Mouse (Mus musculus) liver, postnatal 0 days (tissue): ENCODE measurements around the gene Ptgs1. TPM values are rescaled to one million over a fixed set of nuclear protein-coding genes. Genes with fewer than 3 reads are reported as not detected.
"Not testable (repeated sequence)": the region's sequence is repeated elsewhere in the genome, so short reads cannot be mapped to it uniquely, and the experiment has no call there.

ENCODE experiments used
- ATAC-seq: fragments of 200-750 bp; cut with Nextera tagmentation; 2 replicates; pipeline ENCODE4 v1.8.0; 2017; ENCODE audit warnings: mild to moderate bottlenecking, moderate library complexity
- DNase-seq: peaks from one replicate; pipeline ENCODE4 v3.0.0-alpha.2; 2016
- H3K27ac ChIP-seq: fragments of 300-500 bp; sonication (generic); 2 replicates; pipeline ENCODE4 v1.5.1; 2014; ENCODE audit warnings: antibody characterized with exemption, moderate library complexity, mild to moderate bottlenecking, low read depth
- H3K27me3 ChIP-seq: fragments of 300-500 bp; sonication (generic); 2 replicates; pipeline ENCODE4 v1.6.1; 2014; ENCODE audit warnings: low read length, control low read depth, mixed read lengths; ENCODE audit not compliant: insufficient read depth
- H3K36me3 ChIP-seq: fragments of 300-500 bp; sonication (generic); replicated peaks from 2 replicates; pipeline ENCODE4 v1.6.1; 2014; ENCODE audit warnings: mild to moderate bottlenecking, control low read depth, low read length, moderate library complexity, mixed read lengths; ENCODE audit not compliant: insufficient read depth
- H3K4me1 ChIP-seq: fragments of 300-500 bp; sonication (generic); 2 replicates; pipeline ENCODE4 v1.6.1; 2014; ENCODE audit warnings: antibody characterized with exemption, mild to moderate bottlenecking, control low read depth; ENCODE audit not compliant: insufficient read depth
- H3K4me2 ChIP-seq: fragments of 300-500 bp; sonication (generic); 2 replicates; pipeline ENCODE4 v1.6.1; 2014; ENCODE audit warnings: low read depth, mild to moderate bottlenecking, low read length, moderate library complexity, mixed read lengths
- H3K4me3 ChIP-seq: fragments of 300-500 bp; sonication (generic); 2 replicates; pipeline ENCODE4 v1.5.1; 2014; ENCODE audit warnings: low read depth, low read length
- H3K9ac ChIP-seq: fragments of 300-500 bp; sonication (generic); replicated peaks from 2 replicates; pipeline ENCODE4 v1.6.1; 2014; ENCODE audit warnings: mild to moderate bottlenecking, moderate library complexity
- H3K9me3 ChIP-seq: fragments of 300-500 bp; sonication (generic); 2 replicates; pipeline ENCODE4 v1.6.1; 2016; ENCODE audit warnings: mild to moderate bottlenecking, control low read depth, low read length, mixed read lengths
- CTCF ChIP-seq: sonication (generic); IDR thresholded peaks from 2 replicates; pipeline ENCODE4 v1.5.1; 2016; ENCODE audit warnings: antibody characterized with exemption, low read depth
- EP300 ChIP-seq: IDR thresholded peaks from 2 replicates; pipeline ENCODE4 v1.6.1; 2016; ENCODE audit warnings: antibody characterized with exemption, low read depth, mild to moderate bottlenecking
- WGBS: fragments of 180-500 bp; shearing (Covaris S2); extraction: QIAGEN DNeasy Blood & Tissue Kit; methylation state at CpG from one replicate; pipeline ENCODE4 v1.1.7; 2014; ENCODE audit not compliant: insufficient replicate concordance; 5-methylcytosine and 5-hydroxymethylcytosine counted together
- polyA plus RNA-seq: library from polyadenylated mRNA; unstranded; fragments of >200 nt; fragmentation: Nextera tagmentation; extraction: Ambion mirVana; gene quantifications from 2 replicates; pipeline ENCODE4 v1.2.1, GENCODE M21; 2015

The Ptgs1 gene
- 24.7 and 25.3 TPM in 2 replicates for polyA plus RNA-seq

DNA sequence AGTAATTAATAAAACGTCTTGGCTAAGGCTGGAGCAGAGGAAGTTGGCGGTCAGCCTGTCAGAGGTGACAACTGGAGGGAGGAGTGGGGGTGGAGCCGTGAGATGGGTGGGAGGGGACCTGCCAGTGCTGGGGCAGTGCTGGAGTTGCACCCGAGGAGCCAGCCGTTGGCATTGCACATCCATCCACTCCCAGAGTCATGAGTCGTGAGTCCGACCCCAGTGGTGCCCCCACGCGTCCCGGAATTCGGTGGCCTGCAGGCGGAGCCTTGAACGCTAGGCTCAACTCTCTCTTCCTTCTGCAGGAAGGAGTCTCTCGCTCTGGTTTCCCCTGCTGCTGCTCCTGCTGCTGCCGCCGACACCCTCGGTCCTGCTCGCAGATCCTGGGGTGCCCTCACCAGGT is at the start of gene Ptgs1:
Ptgs1 (plus strand) TSS at position 61 of the 400 bp plus-strand sequence.
- peaks cover 13% of the 10 kb centered on the region for H3K4me1 ChIP-seq
- H3K27me3 ChIP-seq = no peaks in the 10 kb centered on the region
- H3K9me3 ChIP-seq = no peaks in the 10 kb centered on the region
- no peaks in the 10 kb centered on the region for H3K36me3 ChIP-seq
- H3K4me2 ChIP-seq = peak within 1 kb of the TSS; percentile 81
- peak within 1 kb of the TSS; percentile 58 for H3K4me3 ChIP-seq
- no peak for TF ChIP-seq EP300
- peak; percentile 30; the same call in 1 of the 2 replicates for TF ChIP-seq CTCF
- WGBS = under 1% methylated on average over 18 of the region's 18 CpGs
- ATAC-seq (peak; percentile 79), DNase-seq (peak; percentile 72)
- peak within 1 kb of the TSS; percentile 63 for H3K9ac ChIP-seq
- H3K27ac ChIP-seq = peak within 1 kb of the TSS; percentile 72

- H3K9ac ChIP-seq, H3K4me2 ChIP-seq, DNase-seq, H3K27ac ChIP-seq, H3K4me1 ChIP-seq, ATAC-seq, H3K27me3 ChIP-seq, H3K9me3 ChIP-seq: not testable (repeated sequence)
- Histone ChIP-seq H3K4me3 (peak overlapping the region; percentile 36; the same call in 1 of the 2 replicates), H3K36me3 (peaks cover 16% of the 10 kb centered on the region; the same call in 1 of the 2 replicates)
- 86% methylated on average over 4 of the region's 4 CpGs for whole genome bisulfite sequencing
Measured at GRCm38 (mm10) chr2:36181587-36182368, 48.4 kb upstream of the Ptgs1 start.

- peaks cover 8% of the 10 kb centered on the region; the same call in 1 of the 2 replicates for H3K36me3 ChIP-seq
- no peak for TF ChIP-seq CTCF
- no peak for TF ChIP-seq EP300
- H3K27me3 ChIP-seq = no peaks in the 10 kb centered on the region
- no peaks in the 10 kb centered on the region for H3K4me1 ChIP-seq
- WGBS = 81% methylated on average over 2 of the region's 2 CpGs
- no peak overlapping the region for H3K27ac ChIP-seq
- DNase-seq (no peak), ATAC-seq (no peak)
- H3K4me3 ChIP-seq = no peak overlapping the region
- H3K9me3 ChIP-seq = no peaks in the 10 kb centered on the region
- no peak overlapping the region for H3K4me2 ChIP-seq
- no peak overlapping the region for H3K9ac ChIP-seq
Measured at GRCm38 (mm10) chr2:36183278-36183677, 46.9 kb upstream of the Ptgs1 start.

- Histone ChIP-seq H3K9me3 (no peaks in the 10 kb centered on the region), H3K27me3 (no peaks in the 10 kb centered on the region), H3K4me3 (no peak overlapping the region), H3K36me3 (peaks cover 1% of the 10 kb centered on the region; the same call in 1 of the 2 replicates), H3K4me1 (no peaks in the 10 kb centered on the region), H3K9ac (no peak overlapping the region), H3K4me2 (no peak overlapping the region), H3K27ac (no peak overlapping the region)
- ATAC-seq = no peak
- no peak for DNase-seq
- TF ChIP-seq CTCF (no peak), EP300 (no peak)
- WGBS = 86% methylated on average over 2 of the region's 2 CpGs
Measured at GRCm38 (mm10) chr2:36184192-36184591, 46.0 kb upstream of the Ptgs1 start.

- WGBS = 70% methylated on average over 6 of the region's 6 CpGs
- TF ChIP-seq CTCF (no peak), EP300 (no peak)
- Histone ChIP-seq H3K4me3 (no peak overlapping the region), H3K4me2 (no peak overlapping the region), H3K9ac (no peak overlapping the region), H3K27ac (no peak overlapping the region), H3K27me3 (no peaks in the 10 kb centered on the region), H3K9me3 (no peaks in the 10 kb centered on the region), H3K36me3 (no peaks in the 10 kb centered on the region), H3K4me1 (no peaks in the 10 kb centered on the region)
- ATAC-seq (no peak), DNase-seq (no peak)
Measured at GRCm38 (mm10) chr2:36184876-36185275, 45.4 kb upstream of the Ptgs1 start.

GRCm38 (mm10) chr2:36189200-36189599 is 41.0 kb upstream of the Ptgs1 start:
- not testable (repeated sequence) for H3K4me3 ChIP-seq, H3K27me3 ChIP-seq, H3K4me2 ChIP-seq, H3K27ac ChIP-seq, DNase-seq, H3K4me1 ChIP-seq, H3K9ac ChIP-seq, H3K36me3 ChIP-seq, ATAC-seq, H3K9me3 ChIP-seq
- WGBS = 76% methylated on average over 6 of the region's 6 CpGs
